Mouse (Mus musculus) kidney, embryonic 14.5 days (tissue): Measurements from ENCODE around the gene Ing2. TPM values are rescaled to one million over a fixed set of nuclear protein-coding genes. Genes with fewer than 3 reads are reported as not detected.

Experiments
- ATAC-seq: fragments of 200-750 bp; cut with Nextera tagmentation; 2 replicates; pipeline ENCODE4 v1.8.0; 2017; ENCODE audit warnings: moderate number of reproducible peaks, mild to moderate bottlenecking, moderate TSS enrichment, moderate library complexity; ENCODE audit not compliant: low FRiP score, low TSS enrichment
- H3K27ac ChIP-seq: fragments of 300-500 bp; sonication (generic); 2 replicates; pipeline ENCODE4 v1.5.1; 2014; ENCODE audit warnings: low read depth, mild to moderate bottlenecking, low read length, moderate library complexity, mixed read lengths
- H3K27me3 ChIP-seq: fragments of 300-500 bp; sonication (generic); 2 replicates; pipeline ENCODE4 v1.6.1; 2014; ENCODE audit warnings: mild to moderate bottlenecking, low read length; ENCODE audit not compliant: control insufficient read depth, insufficient read depth
- H3K36me3 ChIP-seq: fragments of 300-500 bp; sonication (generic); 2 replicates; pipeline ENCODE4 v1.6.1; 2014; ENCODE audit warnings: low read length, mixed read lengths; ENCODE audit not compliant: control insufficient read depth, insufficient read depth
- H3K4me1 ChIP-seq: fragments of 300-500 bp; sonication (generic); 2 replicates; pipeline ENCODE4 v1.6.1; 2014; ENCODE audit warnings: low read length, mixed read lengths; ENCODE audit not compliant: control insufficient read depth, insufficient read depth
- H3K4me2 ChIP-seq: fragments of 300-500 bp; sonication (generic); replicated peaks from 2 replicates; pipeline ENCODE4 v1.6.1; 2014; ENCODE audit warnings: low read depth, mild to moderate bottlenecking, low read length
- H3K4me3 ChIP-seq: fragments of 300-500 bp; sonication (generic); 2 replicates; pipeline ENCODE4 v1.5.1; 2014; ENCODE audit warnings: mild to moderate bottlenecking, low read length
- H3K9ac ChIP-seq: fragments of 300-500 bp; sonication (generic); 2 replicates; pipeline ENCODE4 v1.6.1; 2014; ENCODE audit warnings: low read depth, mild to moderate bottlenecking, low read length, moderate library complexity
- H3K9me3 ChIP-seq: fragments of 300-500 bp; sonication (generic); 2 replicates; pipeline ENCODE4 v1.6.1; 2016; ENCODE audit warnings: low read length; ENCODE audit not compliant: control insufficient read depth
- WGBS: fragments of 180-500 bp; shearing (Covaris S2); extraction: QIAGEN DNeasy Blood & Tissue Kit; methylation state at CpG from one replicate; pipeline ENCODE4 v1.1.7; 2014; 5-methylcytosine and 5-hydroxymethylcytosine counted together
- polyA plus RNA-seq: library from polyadenylated mRNA; unstranded; fragments of >200 nt; fragmentation: Nextera tagmentation; extraction: Ambion mirVana; gene quantifications from 2 replicates; pipeline ENCODE4 v1.2.1, GENCODE M21; 2014

Ing2 gene
- polyA plus RNA-seq: 15.0 and 22.4 TPM in 2 replicates

- no peaks in the 10 kb centered on the region for H3K36me3 ChIP-seq
- peak within 1 kb of the TSS; percentile 98 for H3K4me3 ChIP-seq
- WGBS: under 1% methylated on average over 76 of the region's 106 CpGs
- peak within 1 kb of the TSS; percentile 65 for H3K4me2 ChIP-seq
- ATAC-seq: peak; percentile 94
- no peaks in the 10 kb centered on the region for H3K9me3 ChIP-seq
- no peaks in the 10 kb centered on the region for H3K4me1 ChIP-seq
- peak within 1 kb of the TSS; percentile 92 for H3K9ac ChIP-seq
- no peaks in the 10 kb centered on the region for H3K27me3 ChIP-seq
- peak within 1 kb of the TSS; percentile 98 for H3K27ac ChIP-seq
These were observed at the start of gene Ing2 for GRCm38 (mm10) chr8:47674777-47675710. Gene Ing2 (minus strand): TSS chr8:47675556.

GRCm38 (mm10) chr8:47721609-47722008 is 46.3 kb upstream of the Ing2 start:
- no peaks in the 10 kb centered on the region for H3K9me3 ChIP-seq
- H3K9ac ChIP-seq: no peak overlapping the region
- H3K4me1 ChIP-seq: no peaks in the 10 kb centered on the region
- no peaks in the 10 kb centered on the region for H3K27me3 ChIP-seq
- no peak overlapping the region for H3K4me2 ChIP-seq
- ATAC-seq: no peak
- no peak overlapping the region for H3K27ac ChIP-seq
- no peaks in the 10 kb centered on the region for H3K36me3 ChIP-seq
- 57% methylated on average over 4 of the region's 4 CpGs for WGBS
- no peak overlapping the region for H3K4me3 ChIP-seq

GRCm38 (mm10) chr8:47718641-47719040 is 43.3 kb upstream of the Ing2 start:
- no peak for ATAC-seq
- WGBS: 29% methylated on average over 11 of the region's 11 CpGs
- Histone ChIP-seq H3K27me3 (no peaks in the 10 kb centered on the region), H3K4me1 (peaks cover 5% of the 10 kb centered on the region), H3K9me3 (no peaks in the 10 kb centered on the region), H3K9ac (no peak overlapping the region), H3K4me3 (no peak overlapping the region), H3K36me3 (no peaks in the 10 kb centered on the region), H3K27ac (no peak overlapping the region), H3K4me2 (no peak overlapping the region)

GRCm38 (mm10) chr8:47713761-47714745 is 38.7 kb upstream of the Ing2 start, which contains the start of gene Cdkn2aip:
Gene Cdkn2aip (minus strand): TSS chr8:47713932.
- Histone ChIP-seq H3K27me3 (no peaks in the 10 kb centered on the region), H3K36me3 (peaks cover 14% of the 10 kb centered on the region), H3K4me1 (peaks cover 5% of the 10 kb centered on the region), H3K27ac (peak within 1 kb of the TSS; percentile 96), H3K4me3 (peak within 1 kb of the TSS; percentile 98), H3K9me3 (no peaks in the 10 kb centered on the region), H3K4me2 (peak within 1 kb of the TSS; percentile 74), H3K9ac (peak within 1 kb of the TSS; percentile 89)
- peak; percentile 95 for ATAC-seq
- under 1% methylated on average over 91 of the region's 114 CpGs for WGBS

GRCm38 (mm10) chr8:47713171-47713663 is 37.9 kb upstream of the Ing2 start:
- Histone ChIP-seq H3K36me3 (peaks cover 23% of the 10 kb centered on the region), H3K9ac (peak overlapping the region; percentile 89), H3K4me2 (peak overlapping the region; percentile 74), H3K4me3 (peak overlapping the region; percentile 98), H3K9me3 (no peaks in the 10 kb centered on the region), H3K4me1 (peaks cover 5% of the 10 kb centered on the region), H3K27ac (peak overlapping the region; percentile 91), H3K27me3 (no peaks in the 10 kb centered on the region)
- WGBS: 0% methylated on average over 35 of the region's 44 CpGs
- ATAC-seq: peak; percentile 61

GRCm38 (mm10) chr8:47708106-47708505 is 32.8 kb upstream of the Ing2 start:
- Histone ChIP-seq H3K4me1 (no peaks in the 10 kb centered on the region), H3K9me3 (no peaks in the 10 kb centered on the region), H3K27me3 (no peaks in the 10 kb centered on the region), H3K9ac (no peak overlapping the region), H3K36me3 (peaks cover 40% of the 10 kb centered on the region), H3K27ac (no peak overlapping the region), H3K4me3 (no peak overlapping the region), H3K4me2 (no peak overlapping the region)
- 92% methylated on average over 5 of the region's 5 CpGs for WGBS
- ATAC-seq: no peak

GRCm38 (mm10) chr8:47706746-47707145 is 31.4 kb upstream of the Ing2 start:
- no peak for ATAC-seq
- no peaks in the 10 kb centered on the region for H3K9me3 ChIP-seq
- peaks cover 38% of the 10 kb centered on the region for H3K36me3 ChIP-seq
- H3K4me3 ChIP-seq: no peak overlapping the region
- no peak overlapping the region for H3K9ac ChIP-seq
- no peaks in the 10 kb centered on the region for H3K4me1 ChIP-seq
- no peak overlapping the region for H3K27ac ChIP-seq
- no peak overlapping the region for H3K4me2 ChIP-seq
- WGBS: 93% methylated on average over 8 of the region's 8 CpGs
- H3K27me3 ChIP-seq: no peaks in the 10 kb centered on the region

GRCm38 (mm10) chr8:47702333-47702732 is 27.0 kb upstream of the Ing2 start:
- Histone ChIP-seq H3K4me1 (no peaks in the 10 kb centered on the region), H3K27me3 (no peaks in the 10 kb centered on the region), H3K9ac (no peak overlapping the region), H3K9me3 (no peaks in the 10 kb centered on the region), H3K36me3 (peaks cover 11% of the 10 kb centered on the region; the same call in 1 of the 2 replicates), H3K4me3 (no peak overlapping the region), H3K27ac (no peak overlapping the region), H3K4me2 (no peak overlapping the region)
- 32% methylated on average over 1 of the region's 1 CpGs for WGBS
- no peak for ATAC-seq
